Mouse (Mus musculus) myocyte (in vitro differentiated cells): Measurements from ENCODE around the gene Tmem208.

ENCODE experiments used
- E2F4 ChIP-seq: IDR thresholded peaks from one replicate; pipeline ENCODE4 v1.6.1; 2011; ENCODE audit warnings: mild to moderate bottlenecking, control low read depth, moderate library complexity; ENCODE audit not compliant: insufficient read depth
- MAX ChIP-seq: IDR thresholded peaks from one replicate; pipeline ENCODE4 v1.6.1; 2011; ENCODE audit warnings: low read depth, mild to moderate bottlenecking, control low read depth
- MYOD1 ChIP-seq, 3 experiments: IDR thresholded peaks; one replicate each; pipeline ENCODE4 v1.6.1; 2011; ENCODE audit warnings: control low read depth in 2 of 3, low read depth in 2 of 3, mild to moderate bottlenecking in 2 of 3, moderate library complexity in 1 of 3; ENCODE audit not compliant: insufficient read length in 2 of 3, control insufficient read depth in 1 of 3
- MYOG ChIP-seq, 3 experiments: IDR thresholded peaks; one replicate each; pipeline ENCODE4 v1.6.1; 2011; ENCODE audit warnings: control low read depth in 2 of 3, low read depth in 2 of 3, mild to moderate bottlenecking in 2 of 3; ENCODE audit not compliant: insufficient read length in 2 of 3, control insufficient read depth in 1 of 3, insufficient read depth in 1 of 3
- POLR2A ChIP-seq: IDR thresholded peaks from one replicate; pipeline ENCODE4 v1.6.1; 2011; ENCODE audit warnings: low read depth, mild to moderate bottlenecking, control low read depth, moderate library complexity; ENCODE audit not compliant: insufficient read length
- REST ChIP-seq: IDR thresholded peaks from one replicate; pipeline ENCODE4 v1.6.1; 2011; ENCODE audit warnings: mild to moderate bottlenecking, control low read depth, moderate library complexity; ENCODE audit not compliant: insufficient read depth, insufficient read length
- TCF12 ChIP-seq: IDR thresholded peaks from one replicate; pipeline ENCODE4 v1.6.1; 2011; ENCODE audit warnings: mild to moderate bottlenecking, control low read depth; ENCODE audit not compliant: poor library complexity, insufficient read depth, severe bottlenecking

DNA sequence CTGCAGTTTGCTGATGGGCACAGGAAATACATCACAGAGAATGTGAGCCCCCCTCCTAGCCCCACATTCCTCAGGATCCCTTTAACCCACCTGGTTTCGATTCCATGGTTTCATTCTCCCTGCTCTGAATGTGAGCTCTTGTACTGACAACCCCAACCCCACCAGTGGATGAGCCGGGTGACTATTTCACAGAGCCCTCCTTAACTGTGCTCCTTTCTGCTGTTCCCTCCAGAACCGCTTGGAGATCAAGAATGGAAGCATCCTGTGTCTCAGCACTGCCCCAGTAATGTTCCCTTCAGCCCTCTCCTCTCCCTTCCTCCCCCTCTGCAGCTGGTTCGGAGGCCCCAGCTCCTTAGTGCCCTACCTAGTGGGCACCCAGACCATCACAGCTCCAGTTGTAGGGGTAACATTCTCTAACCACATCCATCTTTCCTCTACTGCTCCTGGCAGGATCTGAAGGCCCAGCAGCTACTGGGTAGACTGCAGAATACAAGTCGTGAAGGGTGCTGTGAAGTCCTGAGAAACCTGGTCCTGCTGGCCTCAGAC lies 19.9 kb upstream of the Tmem208 start:
- TF ChIP-seq POLR2A (no peak), TCF12 (no peak), E2F4 (no peak), MYOG (IDR thresholded peaks at IDR 0.05; ENCODE audit: control insufficient read depth in 1 of 3, insufficient read depth in 1 of 3, insufficient read length in 2 of 3, low read depth in 2 of 3) (no peak), MYOD1 (IDR thresholded peaks at IDR 0.05; ENCODE audit: control insufficient read depth in 1 of 3, insufficient read length in 2 of 3, low read depth in 2 of 3) (no peak), REST (no peak), MAX (no peak)
